Mouse (Mus musculus): ENCODE measurements around the gene Pdgfb.

Gene Pdgfb

DNA sequence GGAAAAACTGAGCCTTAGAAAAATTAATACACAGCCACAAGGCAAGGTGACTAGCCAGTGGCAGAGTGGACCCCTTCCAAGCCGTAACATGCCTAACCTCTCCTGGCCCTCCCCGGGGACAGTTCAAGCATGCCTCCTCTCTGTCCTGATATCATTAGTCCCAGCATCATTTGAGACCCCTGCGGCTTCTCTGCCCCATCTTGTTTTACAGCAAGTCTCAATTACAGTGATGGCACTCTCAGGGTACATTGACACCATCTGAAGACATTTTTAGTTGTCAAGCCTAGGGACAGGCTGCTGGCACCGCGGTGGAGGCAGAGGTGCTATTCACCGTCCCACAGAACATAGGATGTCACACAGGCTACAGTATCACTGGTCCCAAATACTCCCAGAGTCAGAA lies 6.3 kb downstream of the Pdgfb start:
- no peak for DNase-seq (ENCODE audit: low spot score)

DNA sequence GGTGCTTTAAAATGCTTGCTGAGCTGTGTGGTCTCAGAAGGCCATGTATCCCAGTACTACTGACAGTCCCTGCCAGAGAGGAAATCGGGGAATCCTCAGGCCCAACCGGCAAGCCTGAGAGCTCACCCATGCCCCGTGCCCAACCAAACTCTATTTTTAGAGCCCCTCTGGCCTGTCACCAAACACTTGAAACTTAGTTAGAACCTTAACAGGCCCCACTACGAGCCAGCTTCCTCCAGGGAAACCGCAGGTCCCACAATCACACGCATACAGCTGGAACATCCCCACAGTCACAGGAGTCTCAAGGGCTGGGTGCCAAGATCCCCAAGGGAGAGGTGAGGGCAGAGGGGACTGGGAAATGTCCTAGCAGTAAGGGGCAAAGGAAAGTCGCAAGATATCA lies 8.6 kb downstream of the Pdgfb start:
- DNase-seq (ENCODE audit: low spot score) = no peak

DNA sequence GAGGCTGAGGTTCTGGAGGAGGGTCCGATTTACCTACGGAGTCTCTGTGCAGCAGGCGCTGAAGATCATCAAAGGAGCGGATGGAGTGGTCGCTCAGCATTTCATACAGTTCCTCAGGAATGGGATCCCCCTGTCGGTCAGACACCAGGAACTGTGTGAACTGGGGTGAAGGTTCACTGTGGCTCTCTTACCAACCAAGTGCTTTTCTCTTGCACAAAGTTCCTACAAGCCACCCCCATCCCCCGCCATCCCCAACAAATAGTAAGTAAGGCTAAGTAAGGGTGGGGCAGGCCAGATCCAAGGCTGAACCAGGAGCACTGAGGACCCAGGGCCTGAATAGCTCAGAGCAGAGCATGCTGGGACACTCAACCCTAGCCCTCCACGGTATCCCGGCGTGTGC lies 9.3 kb downstream of the Pdgfb start:
- DNase-seq (ENCODE audit: low spot score) = no peak

- DNase-seq (ENCODE audit: low spot score) = no peak
These were observed 10.0 kb downstream of the Pdgfb start for GRCm38 (mm10) chr15:80004644-80005340.

DNA sequence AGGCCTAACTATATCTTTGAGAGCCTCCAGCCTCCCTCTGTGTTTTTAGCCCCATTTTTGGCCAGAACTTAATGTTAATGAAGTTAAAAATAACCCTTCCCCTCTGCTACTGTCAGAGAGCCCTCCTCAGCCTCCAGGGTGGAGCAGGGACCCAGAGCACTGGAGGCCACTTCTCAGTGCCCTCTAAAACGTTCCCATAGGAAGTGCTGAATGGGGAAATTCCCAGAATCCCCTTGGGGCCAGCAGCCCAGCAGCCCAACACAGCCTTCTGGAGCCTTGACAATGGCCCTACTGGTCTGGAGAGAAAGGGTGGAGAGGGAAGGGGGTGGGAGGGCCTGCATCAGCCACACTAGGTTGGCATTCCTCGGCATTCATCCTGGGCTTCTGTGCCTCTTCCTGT lies 11.2 kb downstream of the Pdgfb start:
- no peak for DNase-seq (ENCODE audit: low spot score)

DNA sequence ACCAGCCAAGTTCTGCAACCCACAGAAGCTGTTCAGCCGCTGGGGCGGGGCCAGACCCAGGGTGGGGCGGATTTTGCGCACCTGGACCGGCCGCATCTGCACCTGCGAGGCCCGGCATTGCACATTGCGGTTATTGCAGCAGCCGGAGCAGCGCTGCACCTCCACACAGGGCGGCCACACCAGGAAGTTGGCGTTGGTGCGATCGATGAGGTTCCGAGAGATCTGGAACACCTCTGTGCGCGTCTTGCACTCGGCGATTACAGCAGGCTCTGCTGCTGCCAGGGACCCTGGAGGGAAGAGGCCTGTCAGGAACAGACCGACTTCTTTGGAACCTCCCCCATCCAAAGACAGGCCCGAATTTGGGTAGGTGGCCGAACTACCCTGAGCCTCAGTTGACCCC lies 13.2 kb downstream of the Pdgfb start:
- no peak for DNase-seq (ENCODE audit: low spot score)

DNA sequence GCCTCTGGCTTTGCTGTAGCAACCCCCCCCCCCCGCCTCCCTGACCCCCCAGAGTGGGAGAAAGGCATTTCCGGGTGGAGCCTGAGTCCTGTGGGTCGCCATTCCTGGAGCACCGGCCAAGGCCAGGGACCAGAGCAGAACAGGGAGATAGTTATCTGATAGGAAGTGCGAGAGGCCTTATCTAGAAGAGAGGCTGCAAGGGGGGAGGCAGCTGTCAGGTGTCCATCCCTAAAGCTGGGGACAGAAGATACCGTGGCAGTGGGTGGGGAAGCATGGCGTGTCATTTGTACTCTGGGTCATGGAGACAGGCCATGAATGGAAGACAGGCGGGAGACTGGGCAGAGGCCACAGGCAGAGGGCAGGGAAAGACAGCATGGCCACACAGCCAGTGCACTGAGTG lies 14.1 kb downstream of the Pdgfb start:
- no peak for DNase-seq (ENCODE audit: low spot score)

DNA sequence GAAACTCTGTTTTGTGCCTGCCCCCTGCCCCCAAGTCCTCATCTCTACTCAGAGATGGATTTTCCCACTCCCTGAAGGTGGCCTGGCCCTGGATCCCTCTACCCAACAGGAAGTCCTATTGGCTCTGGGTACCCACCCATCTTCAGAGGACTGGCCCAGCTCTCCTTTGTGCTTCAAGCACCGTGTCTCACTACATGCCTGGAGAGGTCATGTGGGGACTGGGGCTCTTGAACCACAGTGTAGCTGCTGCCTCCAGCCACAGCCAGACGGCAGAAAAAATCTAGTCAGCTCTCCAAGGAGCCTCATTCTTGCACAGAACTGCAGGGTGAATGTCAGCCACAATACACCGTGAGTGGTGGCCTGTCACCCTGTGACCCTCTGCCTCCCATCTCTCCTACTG lies 16.8 kb downstream of the Pdgfb start:
- DNase-seq (ENCODE audit: low spot score) = no peak

GRCm38 (mm10) chr15:79996781-79997180 lies 18.0 kb downstream of the Pdgfb start:
- no peak for DNase-seq (ENCODE audit: low spot score)

DNA sequence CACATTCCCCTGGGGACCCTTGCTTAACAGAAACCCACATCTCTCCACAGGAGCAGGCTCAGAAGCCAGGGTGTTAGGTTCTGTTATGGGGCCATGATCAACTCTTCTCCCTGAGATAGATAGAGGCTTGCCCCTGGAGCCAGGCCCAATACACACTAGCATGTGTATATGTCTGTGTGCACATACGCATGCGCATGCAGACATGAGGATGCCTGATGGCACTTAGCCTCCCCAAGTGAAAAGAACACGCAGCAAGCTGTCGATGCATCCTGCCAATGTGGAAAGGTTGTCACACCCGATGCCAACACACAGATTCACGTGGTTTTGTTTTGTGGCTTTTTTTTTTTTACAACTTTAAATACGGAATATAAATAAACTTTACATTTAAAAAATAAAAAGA lies 19.2 kb downstream of the Pdgfb start:
- no peak for DNase-seq (ENCODE audit: low spot score)

DNA sequence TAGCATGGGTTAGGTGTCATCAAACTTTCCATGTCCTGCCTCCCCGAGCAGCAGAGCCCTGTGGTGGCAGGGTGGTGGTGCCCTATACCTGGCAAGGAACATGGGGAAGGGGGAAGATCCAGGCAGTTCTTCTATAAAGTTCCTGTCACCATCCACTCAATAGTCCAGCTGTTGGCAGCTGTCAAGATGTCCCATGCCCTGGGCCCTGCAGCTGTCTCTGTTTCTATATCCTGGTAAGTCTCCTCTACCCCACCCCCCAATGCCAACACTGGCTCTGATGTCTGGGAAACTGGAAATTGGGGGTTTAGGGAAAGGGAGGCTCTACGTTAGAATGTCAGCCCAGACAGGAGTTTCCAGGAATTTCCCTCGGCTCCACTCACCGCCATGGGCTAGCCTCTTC lies 20.2 kb downstream of the Pdgfb start:
- DNase-seq (ENCODE audit: low spot score) = no peak

- no peak for DNase-seq (ENCODE audit: low spot score)
These were observed 28.6 kb downstream of the Pdgfb start for GRCm38 (mm10) chr15:79986182-79986581.

- DNase-seq (ENCODE audit: low spot score) = no peak
These were observed 29.3 kb downstream of the Pdgfb start for GRCm38 (mm10) chr15:79985471-79985870.

GRCm38 (mm10) chr15:79984152-79984551 lies 30.6 kb downstream of the Pdgfb start:
- no peak for DNase-seq (ENCODE audit: low spot score)

DNA sequence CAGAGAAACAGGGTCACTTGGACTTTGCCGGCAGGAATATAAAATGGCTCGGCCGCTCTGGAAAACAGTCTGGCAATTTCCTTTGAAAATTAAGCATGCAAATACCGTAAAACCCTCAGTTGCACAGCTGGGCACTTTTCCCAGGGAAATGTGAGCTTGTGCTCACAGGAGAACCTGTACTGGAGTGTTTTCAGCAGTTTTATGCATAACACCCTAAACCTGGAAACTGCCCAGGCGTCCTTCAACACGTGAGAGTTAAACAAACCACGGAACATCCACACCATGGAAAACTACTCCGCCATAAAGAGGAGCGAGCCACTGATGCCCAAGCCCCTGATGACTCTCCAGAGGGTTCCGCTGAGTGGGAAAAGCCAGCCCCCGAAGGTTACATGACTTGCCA lies 34.1 kb downstream of the Pdgfb start:
- DNase-seq (ENCODE audit: low spot score) = no peak

DNA sequence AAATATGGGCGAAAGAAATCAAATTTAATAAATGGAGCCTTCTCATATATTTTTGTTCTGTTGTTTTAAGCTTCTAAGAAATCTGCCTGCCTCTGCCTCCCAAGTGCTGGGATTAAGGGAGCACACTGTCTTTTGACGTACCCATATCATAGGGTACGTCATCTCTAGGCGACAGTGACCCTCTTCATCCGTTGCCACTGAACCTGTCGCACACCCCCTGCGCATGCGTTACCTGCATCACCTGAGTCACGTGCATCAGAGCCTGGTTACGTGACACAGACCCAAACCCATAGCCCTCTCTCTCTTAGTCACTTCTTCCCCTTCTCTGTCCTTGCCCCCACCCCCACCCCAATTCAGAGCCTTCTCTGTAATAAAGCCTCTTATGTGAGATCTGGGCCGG lies 42.6 kb downstream of the Pdgfb start:
- DNase-seq (ENCODE audit: low spot score) = no peak

GRCm38 (mm10) chr15:79970940-79971339 lies 43.8 kb downstream of the Pdgfb start, which contains the start of gene Cbx7:
TSS of gene Cbx7 (minus strand) at chr15:79971119.
- DNase-seq (ENCODE audit: low spot score) = peak; percentile 84

- DNase-seq (ENCODE audit: low spot score) = no peak
These were observed 44.3 kb downstream of the Pdgfb start for GRCm38 (mm10) chr15:79970491-79970890.

DNA sequence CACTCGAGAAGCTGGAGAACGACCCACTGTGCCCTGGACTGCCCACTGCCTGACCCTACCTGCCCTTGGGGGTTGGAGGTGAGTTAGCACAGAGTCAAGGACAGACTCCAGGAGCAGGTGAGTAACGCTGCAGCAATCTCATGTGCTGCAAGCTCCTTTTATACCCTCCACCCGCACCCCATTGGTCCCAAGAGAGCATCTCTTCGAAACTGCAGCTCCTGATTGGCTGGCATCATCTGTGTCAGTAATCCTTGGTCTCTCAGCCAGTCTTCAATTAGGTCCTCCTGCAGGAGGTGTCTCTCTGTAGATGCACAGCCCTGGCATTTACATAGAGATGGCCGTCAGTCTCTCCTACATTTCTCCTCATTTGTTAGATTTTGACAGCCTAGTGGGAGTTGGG lies 47.4 kb downstream of the Pdgfb start:
- no peak for DNase-seq (ENCODE audit: low spot score)

- no peak for DNase-seq (ENCODE audit: low spot score)
These were observed 50.4 kb downstream of the Pdgfb start for GRCm38 (mm10) chr15:79964376-79964775.

DNA sequence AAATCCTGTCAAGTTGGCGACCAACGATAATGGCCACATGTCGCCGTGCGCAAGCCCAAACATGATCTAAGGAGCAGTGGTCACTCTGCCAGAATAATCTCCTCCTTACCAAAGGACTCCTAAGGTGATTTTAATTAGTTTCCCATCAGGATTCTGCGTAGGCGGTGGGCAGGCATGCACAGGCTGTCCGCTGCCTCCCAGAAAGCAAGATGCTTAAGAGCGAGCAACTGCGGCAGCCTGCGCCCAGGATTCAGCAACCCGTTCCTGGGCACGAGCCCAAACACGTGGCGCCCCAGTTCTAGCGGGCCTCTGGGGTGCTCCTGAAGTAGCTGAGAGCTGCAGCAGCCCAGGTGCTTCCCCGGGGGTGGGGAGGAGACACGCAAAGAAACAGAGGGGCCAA lies 52.1 kb downstream of the Pdgfb start:
- DNase-seq (ENCODE audit: low spot score) = no peak

- no peak for DNase-seq (ENCODE audit: low spot score)
These were observed 53.3 kb downstream of the Pdgfb start for GRCm38 (mm10) chr15:79961366-79961921.

DNA sequence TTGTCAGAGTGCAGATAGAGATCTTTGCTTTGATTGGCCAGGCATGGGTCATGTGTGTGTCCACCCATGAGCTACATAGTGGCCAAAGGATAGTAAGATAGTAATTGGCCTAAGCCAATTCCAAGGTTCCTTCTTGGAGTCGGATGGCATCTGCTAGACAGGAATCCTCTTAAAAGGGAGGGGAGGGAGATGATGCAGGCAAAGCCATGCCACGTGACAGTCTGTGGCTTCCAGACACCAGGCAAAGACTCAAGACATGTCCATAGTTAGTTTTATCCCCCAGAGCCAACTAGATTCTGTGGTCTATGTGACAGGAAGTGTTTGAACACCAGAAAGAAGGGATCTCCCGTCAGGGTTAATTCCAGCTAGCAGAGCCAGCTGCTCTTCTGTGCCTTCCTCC lies 56.4 kb downstream of the Pdgfb start:
- no peak for DNase-seq (ENCODE audit: low spot score)

GRCm38 (mm10) chr15:79956559-79956958 lies 58.2 kb downstream of the Pdgfb start:
- DNase-seq (ENCODE audit: low spot score) = no peak
